Mouse (Mus musculus): ENCODE measurements around the gene Ncoa1. TPM values are rescaled to one million over a fixed set of nuclear protein-coding genes. Genes with fewer than 3 reads are reported as not detected.

Ncoa1 gene
- 10.3 and 11.5 TPM in 2 replicates for polyA plus RNA-seq (2015; fragmentation: Nextera tagmentation; extraction: Ambion mirVana)

- peak within 1 kb of the TSS; percentile 98 for H3K27ac ChIP-seq
- H3K9ac ChIP-seq = peak within 1 kb of the TSS; percentile 97
- no peaks in the 10 kb centered on the region for H3K27me3 ChIP-seq
- peak; percentile 75 for ATAC-seq (ENCODE audit: low FRiP score)
- H3K4me2 ChIP-seq = peak within 1 kb of the TSS; percentile 85
- H3K4me1 ChIP-seq (replicated peaks) = peaks cover 30% of the 10 kb centered on the region
- no peaks in the 10 kb centered on the region for H3K36me3 ChIP-seq
- no peaks in the 10 kb centered on the region for H3K9me3 ChIP-seq
- peak within 1 kb of the TSS; percentile 94 for H3K4me3 ChIP-seq
- WGBS = 1% methylated on average over 55 of the region's 98 CpGs
These were observed at the start of gene Ncoa1 for GRCm38 (mm10) chr12:4476832-4477671. TSS of gene Ncoa1 (minus strand) at chr12:4477182.

- no peak overlapping the region for H3K9ac ChIP-seq
- peak; percentile 49; the same call in 1 of the 2 replicates for ATAC-seq (ENCODE audit: low FRiP score)
- no peaks in the 10 kb centered on the region for H3K9me3 ChIP-seq
- H3K27ac ChIP-seq = peak overlapping the region; percentile 86
- H3K36me3 ChIP-seq = no peaks in the 10 kb centered on the region
- H3K4me3 ChIP-seq = no peak overlapping the region
- H3K4me1 ChIP-seq (replicated peaks) = peaks cover 33% of the 10 kb centered on the region
- no peak overlapping the region for H3K4me2 ChIP-seq
- H3K27me3 ChIP-seq = no peaks in the 10 kb centered on the region
- WGBS = 31% methylated on average over 7 of the region's 7 CpGs
These were observed 47.6 kb upstream of the Ncoa1 start for GRCm38 (mm10) chr12:4524546-4524945.

- H3K9me3 ChIP-seq = no peaks in the 10 kb centered on the region
- H3K4me2 ChIP-seq = peak overlapping the region; percentile 40; the same call in 1 of the 2 replicates
- WGBS = 16% methylated on average over 9 of the region's 9 CpGs
- H3K4me3 ChIP-seq = no peak overlapping the region
- H3K27ac ChIP-seq = peak overlapping the region; percentile 86
- no peaks in the 10 kb centered on the region for H3K36me3 ChIP-seq
- ATAC-seq (ENCODE audit: low FRiP score) = peak; percentile 83
- peaks cover 33% of the 10 kb centered on the region for H3K4me1 ChIP-seq (replicated peaks)
- no peaks in the 10 kb centered on the region for H3K27me3 ChIP-seq
- peak overlapping the region; percentile 46 for H3K9ac ChIP-seq
These were observed 46.8 kb upstream of the Ncoa1 start for GRCm38 (mm10) chr12:4523688-4524298.

- no peak overlapping the region for H3K4me3 ChIP-seq
- ATAC-seq (ENCODE audit: low FRiP score) = peak; percentile 79
- H3K36me3 ChIP-seq = no peaks in the 10 kb centered on the region
- H3K4me1 ChIP-seq (replicated peaks) = peaks cover 33% of the 10 kb centered on the region
- H3K4me2 ChIP-seq = peak overlapping the region; percentile 40
- H3K9ac ChIP-seq = peak overlapping the region; percentile 31; the same call in 1 of the 2 replicates
- H3K9me3 ChIP-seq = no peaks in the 10 kb centered on the region
- under 1% methylated on average over 10 of the region's 10 CpGs for WGBS
- peak overlapping the region; percentile 86 for H3K27ac ChIP-seq
- H3K27me3 ChIP-seq = no peaks in the 10 kb centered on the region
These were observed 46.2 kb upstream of the Ncoa1 start for GRCm38 (mm10) chr12:4523208-4523607.

- H3K9me3 ChIP-seq = no peaks in the 10 kb centered on the region
- WGBS = 88% methylated on average over 11 of the region's 11 CpGs
- no peaks in the 10 kb centered on the region for H3K36me3 ChIP-seq
- H3K9ac ChIP-seq = no peak overlapping the region
- no peak overlapping the region for H3K4me2 ChIP-seq
- H3K27me3 ChIP-seq = no peaks in the 10 kb centered on the region
- H3K4me3 ChIP-seq = no peak overlapping the region
- ATAC-seq (ENCODE audit: low FRiP score) = no peak
- H3K27ac ChIP-seq = no peak overlapping the region
- peaks cover 17% of the 10 kb centered on the region for H3K4me1 ChIP-seq (replicated peaks)
These were observed 42.0 kb upstream of the Ncoa1 start for GRCm38 (mm10) chr12:4518957-4519356.

- H3K4me1 ChIP-seq (replicated peaks) = peaks cover 17% of the 10 kb centered on the region
- no peak overlapping the region for H3K4me3 ChIP-seq
- no peak for ATAC-seq (ENCODE audit: low FRiP score)
- no peak overlapping the region for H3K9ac ChIP-seq
- no peaks in the 10 kb centered on the region for H3K27me3 ChIP-seq
- WGBS = 45% methylated on average over 12 of the region's 12 CpGs
- peak overlapping the region; percentile 30 for H3K4me2 ChIP-seq
- H3K27ac ChIP-seq = peak overlapping the region; percentile 80
- no peaks in the 10 kb centered on the region for H3K9me3 ChIP-seq
- H3K36me3 ChIP-seq = no peaks in the 10 kb centered on the region
These were observed 32.6 kb upstream of the Ncoa1 start for GRCm38 (mm10) chr12:4509591-4510061.

GRCm38 (mm10) chr12:4508182-4508581, 31.2 kb upstream of the Ncoa1 start:
- Histone ChIP-seq H3K4me2 (no peak overlapping the region), H3K27ac (no peak overlapping the region), H3K27me3 (no peaks in the 10 kb centered on the region), H3K9me3 (no peaks in the 10 kb centered on the region), H3K9ac (no peak overlapping the region), H3K4me1 (replicated peaks) (peaks cover 26% of the 10 kb centered on the region), H3K36me3 (no peaks in the 10 kb centered on the region), H3K4me3 (no peak overlapping the region)
- no peak for ATAC-seq (ENCODE audit: low FRiP score)
- 71% methylated on average over 1 of the region's 1 CpGs for WGBS

GRCm38 (mm10) chr12:4507461-4507860, 30.5 kb upstream of the Ncoa1 start:
- Histone ChIP-seq H3K4me3 (no peak overlapping the region), H3K27me3 (no peaks in the 10 kb centered on the region), H3K9ac (no peak overlapping the region), H3K27ac (no peak overlapping the region), H3K36me3 (no peaks in the 10 kb centered on the region), H3K4me2 (no peak overlapping the region), H3K9me3 (no peaks in the 10 kb centered on the region), H3K4me1 (replicated peaks) (peaks cover 26% of the 10 kb centered on the region)
- WGBS = 15% methylated on average over 6 of the region's 6 CpGs
- peak; percentile 74 for ATAC-seq (ENCODE audit: low FRiP score)

- no peak overlapping the region for H3K4me3 ChIP-seq
- 0 out of 2 replicates have a peak overlapping the region, but pooled peaks have one; percentile 35 for H3K27ac ChIP-seq
- WGBS = 36% methylated on average over 7 of the region's 7 CpGs
- no peak overlapping the region for H3K4me2 ChIP-seq
- no peaks in the 10 kb centered on the region for H3K27me3 ChIP-seq
- peaks cover 26% of the 10 kb centered on the region for H3K4me1 ChIP-seq (replicated peaks)
- H3K9me3 ChIP-seq = no peaks in the 10 kb centered on the region
- H3K36me3 ChIP-seq = no peaks in the 10 kb centered on the region
- H3K9ac ChIP-seq = no peak overlapping the region
- ATAC-seq (ENCODE audit: low FRiP score) = peak; percentile 32; the same call in 1 of the 2 replicates
These were observed 29.9 kb upstream of the Ncoa1 start for GRCm38 (mm10) chr12:4506810-4507430.

- H3K9me3 ChIP-seq = no peaks in the 10 kb centered on the region
- no peak overlapping the region for H3K4me2 ChIP-seq
- WGBS = 76% methylated on average over 6 of the region's 6 CpGs
- no peaks in the 10 kb centered on the region for H3K27me3 ChIP-seq
- H3K9ac ChIP-seq = no peak overlapping the region
- H3K36me3 ChIP-seq = no peaks in the 10 kb centered on the region
- H3K4me1 ChIP-seq (replicated peaks) = peaks cover 26% of the 10 kb centered on the region
- no peak overlapping the region for H3K4me3 ChIP-seq
- ATAC-seq (ENCODE audit: low FRiP score) = no peak
- H3K27ac ChIP-seq = peak overlapping the region; percentile 76
These were observed 28.3 kb upstream of the Ncoa1 start for GRCm38 (mm10) chr12:4505298-4505697.

- Histone ChIP-seq H3K4me1 (replicated peaks) (peaks cover 21% of the 10 kb centered on the region), H3K27ac (peak overlapping the region; percentile 76), H3K9ac (no peak overlapping the region), H3K27me3 (no peaks in the 10 kb centered on the region), H3K4me3 (no peak overlapping the region), H3K9me3 (no peaks in the 10 kb centered on the region), H3K4me2 (no peak overlapping the region), H3K36me3 (no peaks in the 10 kb centered on the region)
- WGBS = 36% methylated on average over 2 of the region's 2 CpGs
- 0 out of 2 replicates have a peak, but pooled peaks have one; percentile 41 for ATAC-seq (ENCODE audit: low FRiP score)
These were observed 26.8 kb upstream of the Ncoa1 start for GRCm38 (mm10) chr12:4503673-4504326.

GRCm38 (mm10) chr12:4501916-4502315, 24.9 kb upstream of the Ncoa1 start:
- Histone ChIP-seq H3K9me3 (no peaks in the 10 kb centered on the region), H3K4me2 (no peak overlapping the region)

More at GRCm38 (mm10) chr12:4501916-4502315, 24.9 kb upstream of the Ncoa1 start:
- 38% methylated on average over 3 of the region's 3 CpGs for WGBS
- no peak overlapping the region for H3K4me3 ChIP-seq
- H3K27ac ChIP-seq = no peak overlapping the region; the same call in 1 of the 2 replicates
- H3K27me3 ChIP-seq = no peaks in the 10 kb centered on the region
- no peak for ATAC-seq (ENCODE audit: low FRiP score)
- no peak overlapping the region for H3K9ac ChIP-seq
- peaks cover 16% of the 10 kb centered on the region for H3K4me1 ChIP-seq (replicated peaks)
- no peaks in the 10 kb centered on the region for H3K36me3 ChIP-seq
